Mouse (Mus musculus) lung, postnatal 0 days (tissue): ENCODE data around the gene Tbc1d1.

Experiments used
- CTCF ChIP-seq: IDR thresholded peaks from 2 replicates; pipeline ENCODE4 v1.5.1; 2016; ENCODE audit warnings: antibody characterized with exemption, mild to moderate bottlenecking
- EP300 ChIP-seq: IDR thresholded peaks from 2 replicates; pipeline ENCODE4 v1.6.1; 2016; ENCODE audit warnings: antibody characterized with exemption, mild to moderate bottlenecking, control low read depth

- TF ChIP-seq CTCF (no peak), EP300 (no peak)
These were observed 8.3 kb downstream of the Tbc1d1 start for GRCm38 (mm10) chr5:64164414-64164813.
